Mouse (Mus musculus): ENCODE measurements around the gene Pou2f3. TPM values are rescaled to one million over a fixed set of nuclear protein-coding genes. Genes with fewer than 3 reads are reported as not detected.

The Pou2f3 gene
- not detected for total RNA-seq (2023)

GRCm38 (mm10) chr9:43210190-43210682 lies at the start of gene Pou2f3:
Gene Pou2f3, minus strand, starts transcription at chr9:43210369.

GRCm38 (mm10) chr9:43239712-43240593 lies 29.8 kb upstream of the Pou2f3 start, which contains the start of gene Oaf:
Gene Oaf, minus strand, starts transcription at chr9:43239911.

GRCm38 (mm10) chr9:43116134-43116996 lies 93.8 kb downstream of the Pou2f3 start, which contains the start of gene Tmem136:
Gene Tmem136, minus strand, starts transcription at chr9:43116570.

GRCm38 (mm10) chr9:43107187-43107517 lies 103.0 kb downstream of the Pou2f3 start, which contains the start of gene Arhgef12:
Gene Arhgef12, minus strand, starts transcription at chr9:43107239.

Other genes starting within 250 kb of the Pou2f3 start
- gene Arhgef12, start 103.1 kb downstream of the Pou2f3 start, total RNA-seq (2023), result 10 to 100 TPM; 14.0 to 16.5 TPM
- not detected for gene Tmem136, start 93.8 kb downstream of the Pou2f3 start, total RNA-seq (2023)
- gene Oaf, start 29.5 kb upstream of the Pou2f3 start, total RNA-seq (2023), result under 1 TPM; 0.36 to 0.55 TPM
- gene Trim29, start 100.5 kb upstream of the Pou2f3 start, total RNA-seq (2023), result not detected